Mouse (Mus musculus) E14TG2a.4 (cell line): ENCODE measurements around the gene Oit1.

Source experiments
- CTCF ChIP-seq: conservative IDR thresholded peaks from 2 replicates; pipeline ENCODE4 v1.5.1; 2014; ENCODE audit warnings: low read length
- NANOG ChIP-seq: IDR thresholded peaks from 2 replicates; pipeline ENCODE4 v1.6.1; 2014; ENCODE audit warnings: borderline replicate concordance, low read length, mixed read lengths
- POU5F1 ChIP-seq: IDR thresholded peaks from 2 replicates; pipeline ENCODE4 v1.6.1; 2014; ENCODE audit warnings: low read length, borderline replicate concordance

DNA sequence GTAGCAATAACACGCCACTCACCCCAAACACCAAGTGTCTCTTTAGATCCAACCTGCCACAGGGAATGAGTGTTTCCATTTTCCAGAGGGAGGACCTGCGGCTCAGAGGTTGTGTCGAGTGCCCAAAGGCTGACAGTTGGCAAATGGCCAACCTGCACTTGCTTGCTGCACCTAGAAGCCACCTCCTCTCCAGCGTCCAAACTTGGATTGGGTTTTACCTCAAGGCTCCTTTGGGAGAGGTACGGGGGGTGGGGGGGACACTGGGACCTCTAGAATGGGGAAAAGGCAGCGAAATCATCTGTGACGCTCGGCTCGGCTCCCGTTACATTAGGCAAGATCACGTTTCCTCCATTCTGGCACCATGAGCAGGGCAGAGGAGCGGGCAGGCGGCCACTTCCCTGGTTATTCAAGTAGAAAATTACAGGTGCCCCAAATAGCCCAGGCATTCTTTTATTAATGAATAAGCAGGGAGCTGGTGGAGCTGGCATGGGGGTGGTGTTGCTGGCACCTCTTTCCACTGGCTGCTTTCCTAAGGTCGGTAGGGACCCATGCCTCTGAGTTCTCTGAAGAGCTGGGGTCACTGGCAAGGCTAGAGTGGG lies 47.1 kb downstream of the Oit1 start:
- TF ChIP-seq CTCF = no peak
- TF ChIP-seq POU5F1 = no peak
- no peak for TF ChIP-seq NANOG
